Mouse (Mus musculus) hindbrain, embryonic 15.5 days (tissue): ENCODE measurements around the gene Chn1. TPM values are rescaled to one million over a fixed set of nuclear protein-coding genes. Genes with fewer than 3 reads are reported as not detected.

Experiments
- ATAC-seq: fragments of 200-750 bp; cut with Nextera tagmentation; 2 replicates; pipeline ENCODE4 v1.8.0; 2017; ENCODE audit warnings: low read depth, moderate number of reproducible peaks, moderate TSS enrichment; ENCODE audit not compliant: low FRiP score
- H3K27ac ChIP-seq: fragments of 300-500 bp; sonication (generic); replicated peaks from 2 replicates; pipeline ENCODE4 v1.5.1; 2015; ENCODE audit warnings: mild to moderate bottlenecking, inconsistent platforms
- H3K27me3 ChIP-seq: fragments of 300-500 bp; sonication (generic); 2 replicates; pipeline ENCODE4 v1.6.1; 2015; ENCODE audit warnings: control low read depth, inconsistent platforms
- H3K36me3 ChIP-seq: fragments of 300-500 bp; sonication (generic); 2 replicates; pipeline ENCODE4 v1.6.1; 2015; ENCODE audit warnings: control low read depth, inconsistent platforms
- H3K4me1 ChIP-seq: fragments of 300-500 bp; sonication (generic); replicated peaks from 2 replicates; pipeline ENCODE4 v1.6.1; 2015; ENCODE audit warnings: control low read depth, inconsistent platforms
- H3K4me2 ChIP-seq: fragments of 300-500 bp; sonication (generic); 2 replicates; pipeline ENCODE4 v1.6.1; 2015; ENCODE audit warnings: moderate library complexity, mild to moderate bottlenecking, inconsistent platforms
- H3K4me3 ChIP-seq: fragments of 300-500 bp; sonication (generic); 2 replicates; pipeline ENCODE4 v1.5.1; 2015; ENCODE audit warnings: mild to moderate bottlenecking, inconsistent platforms
- H3K9ac ChIP-seq: fragments of 300-500 bp; sonication (generic); 2 replicates; pipeline ENCODE4 v1.6.1; 2015; ENCODE audit warnings: inconsistent platforms
- H3K9me3 ChIP-seq: fragments of 300-500 bp; sonication (generic); 2 replicates; pipeline ENCODE4 v1.6.1; 2016; ENCODE audit warnings: control low read depth, inconsistent platforms
- WGBS: fragments of 180-500 bp; shearing (Covaris S2); methylation state at CpG from one replicate; pipeline ENCODE4 v1.1.7; 2015; 5-methylcytosine and 5-hydroxymethylcytosine counted together
- polyA plus RNA-seq: library from polyadenylated mRNA; unstranded; fragments of >200 nt; fragmentation: Nextera tagmentation; extraction: Ambion mirVana; gene quantifications from 2 replicates; pipeline ENCODE4 v1.2.1, GENCODE M21; 2015

Chn1 gene
- polyA plus RNA-seq, 1 experiment from 2014 or later, result 97.5 TPM

GRCm38 (mm10) chr2:73741286-73741685, 33.9 kb downstream of the Chn1 start:
- no peaks in the 10 kb centered on the region for H3K36me3 ChIP-seq
- WGBS, result 93% methylated on average over 3 of the region's 3 CpGs
- no peak for ATAC-seq

GRCm38 (mm10) chr2:73727868-73728267, 47.3 kb downstream of the Chn1 start:
- Histone ChIP-seq H3K36me3 (no peaks in the 10 kb centered on the region), H3K4me1 (0 out of 2 replicates have a peak, but pooled peaks cover 9% of the 10 kb centered on the region), H3K27me3 (no peaks in the 10 kb centered on the region), H3K9ac (no peak overlapping the region), H3K4me2 (no peak overlapping the region), H3K4me3 (no peak overlapping the region), H3K9me3 (no peaks in the 10 kb centered on the region), H3K27ac (no peak overlapping the region)
- ATAC-seq, result no peak
- WGBS, result 57% methylated on average over 2 of the region's 2 CpGs

More at GRCm38 (mm10) chr2:73741286-73741685, 33.9 kb downstream of the Chn1 start:
- H3K4me2 ChIP-seq, result no peak overlapping the region
- H3K27ac ChIP-seq, result no peak overlapping the region
- H3K9me3 ChIP-seq, result no peaks in the 10 kb centered on the region
- no peaks in the 10 kb centered on the region for H3K27me3 ChIP-seq
- no peaks in the 10 kb centered on the region for H3K4me1 ChIP-seq
- no peak overlapping the region for H3K9ac ChIP-seq
- H3K4me3 ChIP-seq, result no peak overlapping the region

- Histone ChIP-seq H3K4me2 (no peak overlapping the region), H3K9ac (no peak overlapping the region), H3K36me3 (no peaks in the 10 kb centered on the region), H3K27me3 (no peaks in the 10 kb centered on the region), H3K27ac (no peak overlapping the region), H3K4me3 (no peak overlapping the region), H3K4me1 (peaks cover 14% of the 10 kb centered on the region; the same call in 1 of the 2 replicates), H3K9me3 (no peaks in the 10 kb centered on the region)
- WGBS, result 72% methylated on average over 3 of the region's 3 CpGs
- no peak for ATAC-seq
Measured at GRCm38 (mm10) chr2:73724934-73725333, 50.2 kb downstream of the Chn1 start.

GRCm38 (mm10) chr2:73721821-73722220, 53.3 kb downstream of the Chn1 start:
- Histone ChIP-seq H3K27ac (no peak overlapping the region), H3K36me3 (no peaks in the 10 kb centered on the region), H3K27me3 (no peaks in the 10 kb centered on the region), H3K4me2 (no peak overlapping the region), H3K4me1 (peaks cover 14% of the 10 kb centered on the region; the same call in 1 of the 2 replicates), H3K9me3 (no peaks in the 10 kb centered on the region), H3K4me3 (no peak overlapping the region), H3K9ac (no peak overlapping the region)
- WGBS, result 41% methylated on average over 4 of the region's 4 CpGs
- ATAC-seq, result no peak

- no peak overlapping the region for H3K4me2 ChIP-seq
- no peak for ATAC-seq
Measured at GRCm38 (mm10) chr2:73712481-73712880, 62.7 kb downstream of the Chn1 start.

GRCm38 (mm10) chr2:73693045-73693444, 82.1 kb downstream of the Chn1 start:
- H3K9me3 ChIP-seq, result no peaks in the 10 kb centered on the region
- WGBS, result 79% methylated on average over 4 of the region's 4 CpGs

More at GRCm38 (mm10) chr2:73712481-73712880, 62.7 kb downstream of the Chn1 start:
- no peak overlapping the region for H3K9ac ChIP-seq
- no peak overlapping the region for H3K4me3 ChIP-seq
- no peaks in the 10 kb centered on the region for H3K36me3 ChIP-seq
- H3K27ac ChIP-seq, result no peak overlapping the region
- H3K4me1 ChIP-seq, result no peaks in the 10 kb centered on the region
- no peaks in the 10 kb centered on the region for H3K27me3 ChIP-seq
- no peaks in the 10 kb centered on the region for H3K9me3 ChIP-seq

GRCm38 (mm10) chr2:73690783-73691604, 84.2 kb downstream of the Chn1 start:
- no peak for ATAC-seq
- no peak overlapping the region for H3K4me3 ChIP-seq
- H3K36me3 ChIP-seq, result no peaks in the 10 kb centered on the region
- H3K9me3 ChIP-seq, result no peaks in the 10 kb centered on the region
- WGBS, result 71% methylated on average over 6 of the region's 6 CpGs
- no peak overlapping the region for H3K9ac ChIP-seq
- H3K27me3 ChIP-seq, result no peaks in the 10 kb centered on the region
- H3K4me1 ChIP-seq, result no peaks in the 10 kb centered on the region
- no peak overlapping the region for H3K4me2 ChIP-seq
- no peak overlapping the region for H3K27ac ChIP-seq

More at GRCm38 (mm10) chr2:73693045-73693444, 82.1 kb downstream of the Chn1 start:
- Histone ChIP-seq H3K4me1 (no peaks in the 10 kb centered on the region), H3K36me3 (no peaks in the 10 kb centered on the region), H3K27me3 (no peaks in the 10 kb centered on the region), H3K9ac (no peak overlapping the region), H3K4me3 (no peak overlapping the region), H3K4me2 (no peak overlapping the region), H3K27ac (no peak overlapping the region)
- no peak for ATAC-seq

- Histone ChIP-seq H3K9ac (no peak overlapping the region), H3K36me3 (no peaks in the 10 kb centered on the region), H3K4me2 (no peak overlapping the region), H3K9me3 (no peaks in the 10 kb centered on the region), H3K4me1 (0 out of 2 replicates have a peak, but pooled peaks cover 6% of the 10 kb centered on the region), H3K27me3 (no peaks in the 10 kb centered on the region), H3K27ac (no peak overlapping the region), H3K4me3 (no peak overlapping the region)
- WGBS, result 66% methylated on average over 1 of the region's 1 CpGs
- ATAC-seq, result no peak
Measured at GRCm38 (mm10) chr2:73682500-73682899, 92.6 kb downstream of the Chn1 start.

GRCm38 (mm10) chr2:73680425-73681027, 94.6 kb downstream of the Chn1 start:
- no peak overlapping the region for H3K9ac ChIP-seq
- no peaks in the 10 kb centered on the region for H3K36me3 ChIP-seq
- 0 out of 2 replicates have a peak, but pooled peaks cover 6% of the 10 kb centered on the region for H3K4me1 ChIP-seq
- ATAC-seq, result 0 out of 2 replicates have a peak, but pooled peaks have one; percentile 56
- 74% methylated on average over 1 of the region's 1 CpGs for WGBS
- no peak overlapping the region for H3K27ac ChIP-seq
- no peaks in the 10 kb centered on the region for H3K27me3 ChIP-seq
- H3K9me3 ChIP-seq, result no peaks in the 10 kb centered on the region
- no peak overlapping the region for H3K4me2 ChIP-seq
- no peak overlapping the region for H3K4me3 ChIP-seq

GRCm38 (mm10) chr2:73668608-73669007, 106.5 kb downstream of the Chn1 start:
- Histone ChIP-seq H3K36me3 (no peaks in the 10 kb centered on the region), H3K27ac (no peak overlapping the region), H3K9ac (no peak overlapping the region), H3K27me3 (no peaks in the 10 kb centered on the region), H3K4me1 (no peaks in the 10 kb centered on the region), H3K4me3 (no peak overlapping the region), H3K9me3 (no peaks in the 10 kb centered on the region), H3K4me2 (no peak overlapping the region)
- WGBS, result 66% methylated on average over 4 of the region's 4 CpGs
- no peak for ATAC-seq

GRCm38 (mm10) chr2:73660566-73661134, 114.5 kb downstream of the Chn1 start:
- peak overlapping the region; percentile 73; the same call in 1 of the 2 replicates for H3K27ac ChIP-seq
- ATAC-seq, result peak; percentile 35; the same call in 1 of the 2 replicates
- H3K4me1 ChIP-seq, result peaks cover 34% of the 10 kb centered on the region
- H3K9me3 ChIP-seq, result no peaks in the 10 kb centered on the region
- H3K36me3 ChIP-seq, result no peaks in the 10 kb centered on the region
- no peak overlapping the region for H3K9ac ChIP-seq
- 77% methylated on average over 11 of the region's 11 CpGs for WGBS
- H3K4me2 ChIP-seq, result peak overlapping the region; percentile 52
- H3K27me3 ChIP-seq, result no peaks in the 10 kb centered on the region
- H3K4me3 ChIP-seq, result peak overlapping the region; percentile 33
